In genomic region chr10:61254761-61255160, GRCm38 (mm10) we compare ENCODE assay signal across 10 mouse cellular contexts. TPM values are rescaled to one million over a fixed set of nuclear protein-coding genes. Genes with fewer than 3 reads are reported as not detected.
A peak's percentile ranks its signal among the peaks of the same experiment; 100 is the strongest.
DNase-seq lines count a peak whose midpoint lies in the region; ATAC-seq lines count a peak whose summit lies in the region.
"Had no signal": no experiment of that assay in that cellular context is flagged by ENCODE, and none has a peak within 500 bp of the region (broad histone marks: within the 10 kb centered on the region; RNA-seq: fewer than 3 reads in every experiment).

No protein-coding gene starts in this region.

- H3K4me2 ChIP-seq in neural tube, embryonic 15.5 days: no peak overlapping the region
- H3K4me2 ChIP-seq: limb, embryonic 15.5 days had no signal

- ATAC-seq in frontal cortex, adult (ENCODE audit: low TSS enrichment): no peak
- ATAC-seq in neural tube, embryonic 15.5 days (ENCODE audit: low FRiP score): no peak; the same call in 1 of the 2 replicates
- ATAC-seq in erythroid progenitor cell, adult 5-6 weeks (replicated peaks; ENCODE audit: low FRiP score, poor library complexity, severe bottlenecking): no peak

- H3K4me1 ChIP-seq in neural tube, embryonic 15.5 days: no peaks in the 10 kb centered on the region; the same call in 1 of the 2 replicates

- DNase-seq in frontal cortex, postnatal 36 days (ENCODE audit: low spot score in 2 of 2): peak; percentile 31 to 42
- peak; percentile 25 for DNase-seq in ovary, postnatal 36 days (ENCODE audit: low spot score)
- DNase-seq in ovary, postnatal 10 days (ENCODE audit: low spot score): no peak
- DNase-seq in heart, postnatal 4 days: peak; percentile 57
- no peak for DNase-seq in MN1 (ENCODE audit: low spot score)
- DNase-seq: kidney, adult 8-10 months had no signal

- H3K4me3 ChIP-seq in neural tube, embryonic 15.5 days (replicated peaks): no peak overlapping the region
- H3K4me3 ChIP-seq: limb, embryonic 15.5 days had no signal

- no peak overlapping the region for H3K27ac ChIP-seq in neural tube, embryonic 15.5 days (replicated peaks)
- H3K27ac ChIP-seq: limb, embryonic 15.5 days had no signal

- no peak overlapping the region for H3K9ac ChIP-seq in neural tube, embryonic 15.5 days (replicated peaks)
- H3K9ac ChIP-seq: limb, embryonic 15.5 days had no signal

- no peaks in the 10 kb centered on the region for H3K27me3 ChIP-seq in neural tube, embryonic 15.5 days (replicated peaks)
- H3K27me3 ChIP-seq: limb, embryonic 15.5 days had no signal

- no peaks in the 10 kb centered on the region for H3K36me3 ChIP-seq in neural tube, embryonic 15.5 days
- H3K36me3 ChIP-seq: limb, embryonic 15.5 days had no signal

- H3K9me3 ChIP-seq in neural tube, embryonic 15.5 days (replicated peaks): no peaks in the 10 kb centered on the region
- H3K9me3 ChIP-seq: limb, embryonic 15.5 days had no signal

- 67% methylated on average over 6 of the region's 6 CpGs for WGBS in neural tube, embryonic 15.5 days

RNA-seq across cellular contexts. Expression of gene Adamts14, which starts 18.5 kb away (rescaled TPM):
- total RNA-seq in heart, postnatal 4 days (2021): 1 to 10 TPM; 6.9 to 7.5 TPM
- polyA plus RNA-seq in neural tube, embryonic 15.5 days (2015; fragmentation: Nextera tagmentation; extraction: Ambion mirVana): 0.43 and 0.54 TPM in 2 replicates
- 1.3 TPM in 1 of 2 replicates, not detected in the other for total RNA-seq in erythroid progenitor cell, adult 5-6 weeks (2015; ENCODE audit: low replicate concordance)
- 0.39 TPM in 1 of 2 replicates, not detected in the other for total RNA-seq in erythroid progenitor cell, adult 5-6 weeks (2017; ENCODE audit: low replicate concordance)

RNA-seq across cellular contexts. Expression of gene Prf1, which starts 42.9 kb away (rescaled TPM):
- under 1 TPM in 1 of 2 experiments, not detected in 1; 0.09 TPM for total RNA-seq in heart, postnatal 4 days (2021)
- 0.09 TPM in 1 of 2 replicates, not detected in the other for polyA plus RNA-seq in neural tube, embryonic 15.5 days (2015; fragmentation: Nextera tagmentation; extraction: Ambion mirVana)
- not detected in 2 replicates for total RNA-seq in erythroid progenitor cell, adult 5-6 weeks (2015; ENCODE audit: low replicate concordance)
- not detected in 2 replicates for total RNA-seq in erythroid progenitor cell, adult 5-6 weeks (2017; ENCODE audit: low replicate concordance)

Comparison
In these comparisons a context has a peak if more than half of its experiments do, and no peak if none do; other contexts are left out.
1. DNase-seq: peak in frontal cortex, postnatal 36 days (2 of 2), ovary, postnatal 36 days (single experiment) and heart, postnatal 4 days (single experiment); none in ovary, postnatal 10 days (single experiment) and MN1 (single experiment).